Mouse (Mus musculus): Measurements from ENCODE around the gene Hras. TPM values are rescaled to one million over a fixed set of nuclear protein-coding genes. Genes with fewer than 3 reads are reported as not detected.

The Hras gene
- total RNA-seq, 4 experiments from 2014 or later: 181 to 211 (median 191) TPM

DNA sequence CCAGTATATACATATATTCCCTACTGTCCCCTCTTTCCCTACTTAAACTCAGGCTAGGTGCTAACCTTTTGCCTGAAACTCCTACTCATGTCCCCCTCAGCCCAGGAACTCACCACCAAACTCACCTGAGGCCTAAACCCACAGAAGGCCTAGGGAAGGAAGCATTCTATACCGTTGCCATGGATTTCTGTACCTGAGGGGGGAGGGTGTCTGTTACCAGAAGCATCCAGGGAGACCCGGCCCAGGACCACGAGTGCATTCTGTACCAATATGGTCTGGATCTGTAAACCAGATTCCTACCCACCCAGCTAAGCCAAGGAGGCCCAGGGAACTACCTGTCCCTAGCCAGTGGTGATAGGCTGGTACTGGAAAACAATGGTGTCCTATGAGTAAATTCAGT lies 20.5 kb upstream of the Hras start:
- no peak for DNase-seq (ENCODE audit: low spot score in 2 of 2)

DNA sequence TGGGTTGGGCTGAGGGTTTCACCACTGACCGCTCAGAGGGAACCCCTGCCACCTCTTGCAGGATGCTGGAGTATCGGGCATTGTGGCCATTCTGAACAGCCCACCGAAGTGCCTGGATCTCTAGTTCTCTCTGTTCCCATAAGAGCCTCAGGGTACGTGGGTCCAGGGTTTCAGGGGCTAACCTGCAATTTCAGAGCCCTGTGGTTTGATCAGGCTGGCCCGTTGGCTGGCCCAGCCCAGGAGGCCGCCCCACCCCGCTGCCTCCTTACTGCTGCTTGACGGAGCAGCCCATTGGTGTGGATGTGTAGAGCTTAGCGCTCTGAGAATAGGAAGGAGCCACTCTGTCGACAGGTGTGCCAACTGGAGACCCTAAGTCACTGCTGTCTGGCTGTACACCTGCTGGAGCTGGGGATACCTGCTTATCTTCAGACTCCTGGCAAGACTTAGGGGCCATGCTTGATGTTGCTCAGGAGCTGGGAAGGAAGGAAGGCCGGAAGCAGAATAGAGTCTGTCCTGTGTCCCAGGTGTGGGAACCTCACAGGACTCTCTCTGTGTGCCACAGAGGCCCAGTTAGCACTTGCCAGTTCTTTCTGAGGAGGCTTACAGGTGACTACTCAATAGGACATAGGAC lies 19.9 kb upstream of the Hras start, which contains the start of gene Lmntd2:
Lmntd2 (minus strand) TSS at position 476 of the 631 bp plus-strand sequence.
- DNase-seq (ENCODE audit: low spot score in 2 of 2): no peak

DNA sequence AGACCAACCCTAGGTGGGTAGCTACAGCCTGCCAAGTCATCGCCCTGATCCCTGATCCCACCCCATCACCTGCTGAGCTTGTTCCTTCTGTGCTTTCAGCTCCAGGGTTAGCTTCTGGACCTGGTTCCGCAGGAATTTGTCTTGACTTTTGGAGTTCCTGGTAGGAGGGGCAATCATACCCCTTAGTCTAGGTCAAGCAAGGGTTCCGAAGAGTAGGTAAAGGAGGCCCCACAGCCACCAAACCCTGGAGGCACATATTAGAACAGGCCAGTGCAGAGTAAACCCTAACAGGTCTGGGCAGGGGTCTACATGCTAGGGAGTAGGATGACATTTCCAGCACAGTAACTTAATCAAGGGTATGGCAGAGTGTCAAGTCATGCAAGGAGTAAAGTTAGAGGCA lies 19.3 kb upstream of the Hras start:
- no peak for DNase-seq (ENCODE audit: low spot score in 2 of 2)

DNA sequence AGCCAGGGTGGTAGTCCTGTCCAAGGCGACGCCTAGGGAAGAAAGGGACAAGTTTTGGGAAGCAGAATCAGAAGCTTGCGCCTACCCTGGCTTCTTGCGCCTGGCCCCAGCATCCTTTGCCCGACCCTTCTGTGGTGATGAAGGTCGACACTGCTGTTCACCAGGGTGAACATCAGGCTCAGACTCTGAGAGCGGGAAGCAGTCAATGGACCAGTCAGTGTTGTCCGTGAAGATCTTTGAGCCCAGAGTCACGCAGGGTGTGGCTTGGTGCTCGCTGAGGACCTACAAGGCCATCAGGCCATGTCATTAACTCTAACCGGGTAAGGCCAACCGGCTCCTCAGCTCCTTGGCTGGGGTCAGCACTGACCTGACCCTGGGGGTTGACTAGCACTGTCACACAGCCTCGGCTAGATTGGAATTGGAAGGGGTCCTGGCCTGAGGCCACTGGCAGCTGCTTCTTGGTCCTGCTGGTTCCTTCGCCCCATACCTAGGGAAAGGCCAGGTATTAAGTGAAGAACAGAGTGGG lies 16.9 kb upstream of the Hras start:
- no peak for DNase-seq (ENCODE audit: low spot score in 2 of 2)

DNA sequence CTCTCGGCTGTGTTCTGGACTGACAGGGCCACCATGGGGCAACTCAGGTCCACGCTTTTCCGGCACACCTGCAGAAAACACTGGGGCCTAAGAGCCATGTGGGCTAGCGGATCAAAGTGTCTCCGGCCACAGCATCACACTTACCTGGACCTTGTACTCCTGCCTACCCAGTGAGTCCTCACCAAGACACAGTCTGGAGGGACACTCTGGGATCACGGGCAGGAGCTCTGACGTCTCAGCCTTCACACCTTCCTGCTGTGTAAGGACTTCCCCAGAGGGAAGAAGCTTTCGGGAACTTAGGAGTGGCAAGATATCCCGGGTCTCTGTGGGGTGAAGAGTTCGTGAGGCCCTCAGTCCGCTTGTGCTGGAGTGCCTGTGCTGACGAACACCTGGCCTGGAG lies 16.3 kb upstream of the Hras start:
- no peak for DNase-seq (ENCODE audit: low spot score in 2 of 2)

DNA sequence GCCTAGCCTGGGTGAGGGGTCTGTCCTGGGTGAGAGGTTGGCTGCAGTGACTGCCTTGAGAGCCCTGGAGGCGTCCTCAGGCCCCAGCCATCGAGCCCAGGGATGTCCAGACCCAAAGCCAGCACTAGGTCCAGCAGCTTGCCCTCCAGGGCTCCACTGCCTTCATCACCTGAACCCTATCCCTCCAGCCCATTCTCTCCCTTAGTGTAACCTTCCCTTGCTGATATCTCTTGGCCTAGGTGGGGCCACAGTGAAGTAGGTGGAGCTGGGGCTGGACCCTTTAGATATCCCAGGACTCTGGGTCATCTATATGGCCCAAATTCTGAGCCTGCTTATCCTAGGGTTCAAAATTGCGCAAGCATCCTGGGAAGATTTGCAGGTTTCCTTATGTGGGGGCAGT lies 15.7 kb upstream of the Hras start:
- no peak for DNase-seq (ENCODE audit: low spot score in 2 of 2)

DNA sequence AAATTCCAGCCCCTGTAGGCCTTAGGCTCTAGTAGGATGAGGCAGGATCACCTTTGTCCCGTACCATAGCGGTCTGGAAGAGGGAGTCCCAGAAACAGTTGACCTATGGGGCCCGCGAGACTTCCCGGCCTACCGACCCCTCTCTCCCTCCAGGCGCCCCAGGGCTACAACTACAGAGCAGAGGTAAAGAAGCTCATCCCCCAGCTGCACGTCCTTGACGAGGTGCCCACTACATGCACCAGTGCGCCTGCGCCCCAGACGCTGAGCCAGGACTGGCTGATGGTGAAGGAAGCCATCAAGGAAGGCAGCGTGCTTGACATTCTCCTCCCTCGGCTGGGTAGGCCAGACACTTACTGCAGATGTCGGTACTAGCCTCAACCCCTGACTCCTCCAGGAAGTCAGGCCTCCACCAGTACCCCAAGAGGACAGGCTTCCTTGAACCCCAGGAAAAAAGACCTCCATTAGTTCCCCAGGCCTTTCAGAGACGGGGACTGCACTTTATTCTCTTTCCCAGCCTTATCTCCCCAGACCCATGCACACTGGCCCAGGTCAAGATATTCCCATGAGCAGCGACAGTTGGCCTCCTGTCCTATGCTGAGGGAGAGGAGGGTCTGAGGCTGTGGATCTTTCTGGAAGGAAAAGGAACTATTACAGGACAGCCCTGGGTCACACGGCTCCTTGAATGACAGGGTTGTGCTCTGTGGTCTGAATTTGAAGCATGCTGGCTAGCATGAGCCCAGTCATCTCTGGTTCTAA lies 12.6 kb upstream of the Hras start:
- DNase-seq (ENCODE audit: low spot score in 2 of 2): no peak

DNA sequence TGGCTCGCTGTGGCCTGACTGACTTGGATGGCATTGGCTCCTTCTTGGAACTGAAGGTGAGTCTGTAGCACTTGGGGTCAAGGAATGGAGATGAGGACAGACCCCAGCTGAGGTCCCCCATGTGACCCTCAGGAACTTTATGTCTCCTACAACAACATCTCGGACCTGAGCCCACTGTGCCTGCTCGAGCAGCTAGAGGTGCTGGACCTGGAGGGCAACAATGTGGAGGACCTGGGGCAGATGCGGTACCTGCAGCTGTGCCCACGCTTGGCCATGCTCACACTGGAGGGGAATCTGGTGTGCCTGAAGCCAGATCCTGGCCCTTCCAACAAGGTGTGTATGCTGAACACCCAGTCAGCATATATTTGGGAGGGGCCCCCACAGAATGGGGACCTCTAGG lies 11.7 kb upstream of the Hras start:
- no peak for DNase-seq (ENCODE audit: low spot score in 2 of 2)

DNA sequence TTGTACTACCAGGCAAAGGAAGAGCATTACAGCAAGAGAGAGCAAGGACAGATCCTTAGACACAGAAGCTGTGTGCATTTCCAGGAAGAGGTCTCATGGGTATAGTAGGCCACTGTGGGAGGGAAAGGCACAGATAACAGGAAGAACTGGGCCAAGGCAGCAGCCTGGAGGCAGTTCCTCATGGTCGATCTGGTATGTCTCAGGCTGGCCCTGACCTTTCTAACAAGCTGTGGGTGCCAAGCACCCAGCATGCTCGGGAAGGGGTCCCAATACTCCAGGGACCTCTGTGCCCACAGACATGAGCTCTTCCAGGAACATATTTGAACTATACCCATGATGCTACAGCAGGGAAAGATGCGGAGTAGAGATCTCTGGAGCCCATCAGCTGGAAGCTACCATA lies 10.7 kb upstream of the Hras start:
- no peak for DNase-seq (ENCODE audit: low spot score in 2 of 2)

DNA sequence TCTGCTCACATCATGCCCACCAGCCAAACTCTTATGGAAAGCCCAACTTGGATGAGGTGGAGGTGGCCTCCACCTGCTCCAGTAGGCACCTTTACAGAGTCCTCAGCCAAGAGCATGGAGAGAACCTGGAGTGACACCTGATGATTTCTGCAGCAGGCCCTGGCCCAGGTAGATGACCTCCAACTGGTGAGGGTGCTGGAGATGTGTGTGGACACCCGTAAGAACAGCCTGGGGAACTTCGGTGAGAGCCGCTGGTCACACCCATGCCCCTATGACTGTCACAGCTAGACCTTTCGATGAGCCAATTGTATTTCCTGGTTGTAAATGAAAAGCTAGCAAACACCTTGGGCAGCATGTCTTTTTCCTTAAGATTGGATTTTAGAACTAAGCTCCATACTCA lies 4.3 kb upstream of the Hras start:
- DNase-seq (ENCODE audit: low spot score in 2 of 2): no peak

DNA sequence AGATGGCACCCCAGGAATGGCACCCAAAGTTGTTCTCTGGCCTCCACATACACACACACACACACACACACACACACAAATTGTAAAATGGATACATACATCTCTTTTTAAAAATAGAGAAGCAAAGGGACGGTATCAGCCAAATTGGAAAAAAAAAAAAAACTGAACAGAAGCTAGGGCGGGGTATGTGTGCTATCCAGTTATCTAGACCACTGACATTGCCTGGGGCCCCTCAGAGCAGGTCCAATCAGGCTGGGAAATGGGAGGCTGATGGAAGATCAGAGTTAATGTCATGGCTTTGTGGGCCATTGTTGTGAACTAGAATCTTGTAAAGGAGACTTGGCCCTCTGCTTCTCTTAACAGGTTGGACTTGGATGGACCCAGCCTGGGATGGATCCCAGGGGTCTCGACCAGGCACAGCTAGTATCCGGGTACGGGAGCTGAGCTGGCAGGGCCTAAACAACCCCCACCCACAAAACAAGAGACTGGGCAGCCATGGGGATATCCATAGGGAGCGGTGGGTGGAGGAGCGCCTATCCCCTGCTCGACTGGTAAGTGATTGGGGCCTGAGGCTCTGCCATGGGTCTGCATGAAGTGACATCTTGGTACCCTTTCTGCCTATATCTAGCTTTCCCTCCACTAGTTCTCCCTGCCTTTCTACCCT lies 2.9 kb upstream of the Hras start:
- DNase-seq (ENCODE audit: low spot score in 2 of 2): no peak

DNA sequence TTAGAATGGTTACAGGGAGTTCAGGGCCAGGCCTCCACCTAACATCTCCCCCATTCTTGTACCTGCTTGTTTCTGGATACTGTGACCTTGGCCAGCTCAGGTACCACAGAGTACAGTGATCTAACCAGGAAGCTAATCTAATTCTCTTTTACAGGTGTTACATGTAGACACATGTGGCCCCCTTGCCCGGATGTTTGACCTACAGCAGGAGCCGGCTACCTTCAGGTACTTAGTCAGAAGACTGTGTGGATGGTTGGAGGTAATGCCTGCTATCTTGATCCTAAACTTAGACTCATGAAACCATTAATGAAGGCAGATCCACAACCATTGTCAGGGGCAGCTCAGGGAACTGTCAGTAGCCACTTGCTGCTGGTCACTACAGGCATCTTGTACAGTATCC lies 1.9 kb upstream of the Hras start:
- DNase-seq (ENCODE audit: low spot score in 2 of 2): no peak

DNA sequence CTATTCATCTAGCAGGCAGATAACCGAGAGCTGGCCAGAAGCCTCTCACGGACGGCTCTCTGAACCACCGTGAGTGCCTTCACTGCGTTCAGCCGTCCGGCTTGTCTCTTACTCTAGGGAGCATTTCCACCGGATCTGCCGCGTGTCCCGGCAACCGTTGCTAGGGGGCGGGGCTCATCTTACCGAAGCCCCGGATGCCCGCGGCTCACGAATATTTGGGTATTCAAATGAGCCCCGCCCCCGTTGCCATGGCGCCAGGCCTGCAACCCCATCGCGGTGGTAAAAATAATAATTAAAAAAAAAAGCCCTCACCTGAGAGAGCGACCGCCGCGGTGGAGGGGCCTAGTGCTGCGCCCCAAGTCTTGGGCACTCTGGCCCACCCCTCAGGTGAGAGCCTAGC lies 1.0 kb upstream of the Hras start:
- DNase-seq (ENCODE audit: low spot score in 2 of 2): peak; percentile 80 to 83

DNA sequence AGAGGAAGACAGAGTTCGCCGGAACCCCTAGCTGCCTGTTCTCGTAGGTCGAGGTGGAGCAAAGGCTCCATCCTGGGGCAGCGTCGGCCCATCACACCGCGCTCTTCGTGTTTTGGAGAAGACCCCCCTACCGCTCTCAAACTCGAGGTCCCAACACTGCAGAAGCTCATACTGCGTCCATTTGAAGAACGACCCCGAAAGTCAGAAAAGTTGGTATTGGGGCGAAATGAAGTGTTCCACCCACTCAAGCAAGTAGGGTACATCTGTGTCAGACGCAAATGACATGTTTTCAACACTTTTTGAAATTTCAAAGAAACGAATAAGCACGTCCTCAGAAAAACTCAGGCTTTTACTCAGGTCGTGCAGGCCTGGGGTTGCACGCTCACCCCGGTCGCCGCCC lies 604 bp upstream of the Hras start:
- DNase-seq (ENCODE audit: low spot score in 2 of 2): no peak

DNA sequence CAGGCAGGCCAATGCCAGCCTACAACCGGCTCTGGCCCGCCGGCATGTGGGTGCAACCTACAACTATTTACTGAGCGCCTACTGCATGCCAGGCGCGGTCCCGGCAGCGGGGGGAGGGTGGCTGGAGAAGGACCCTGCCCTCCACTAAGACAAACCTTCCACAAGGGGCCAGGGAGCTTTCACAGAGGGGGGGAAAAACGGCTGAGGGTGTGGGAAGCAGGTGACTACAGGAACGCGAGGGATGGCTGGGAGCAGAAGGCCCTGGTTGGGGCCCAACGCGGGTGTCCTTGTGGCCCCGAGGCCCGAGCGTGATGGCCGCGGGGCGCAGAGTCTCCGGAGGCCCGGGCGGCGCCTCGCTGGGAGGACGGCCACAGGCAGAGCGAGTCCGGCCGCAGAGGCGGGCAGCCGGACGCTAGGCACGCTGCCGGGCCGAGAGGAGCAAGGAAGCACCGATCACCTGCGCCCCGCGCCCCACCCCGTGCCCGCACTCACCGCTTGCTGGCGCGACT lies 403 bp downstream of the Hras start:
- DNase-seq (ENCODE audit: low spot score in 2 of 2): no peak

DNA sequence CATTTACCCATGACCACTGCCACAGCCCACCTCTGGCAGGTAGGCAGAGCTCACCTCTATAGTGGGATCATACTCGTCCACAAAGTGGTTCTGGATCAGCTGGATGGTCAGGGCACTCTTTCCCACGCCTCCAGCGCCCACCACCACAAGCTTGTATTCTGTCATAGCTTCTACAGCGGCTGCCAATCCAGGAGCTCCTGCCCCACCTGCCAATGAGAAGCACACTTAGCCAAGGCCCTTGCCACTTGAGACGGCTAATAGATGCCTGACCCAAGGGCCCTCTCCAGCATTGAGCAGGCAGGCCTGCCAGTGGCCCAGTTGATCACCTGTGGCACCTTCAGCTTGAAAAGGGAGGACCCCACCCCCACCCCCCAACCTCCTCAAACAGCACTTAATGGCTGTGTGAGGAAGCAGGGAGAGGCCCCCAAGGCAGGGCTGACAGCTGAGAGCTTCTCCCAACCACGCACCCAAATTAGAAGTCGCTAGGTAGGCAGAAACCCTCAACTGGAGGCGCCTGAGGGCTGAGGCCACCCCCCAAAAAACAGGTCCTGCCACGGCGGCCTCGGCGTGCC lies 943 bp downstream of the Hras start:
- DNase-seq (ENCODE audit: low spot score in 2 of 2): no peak

DNA sequence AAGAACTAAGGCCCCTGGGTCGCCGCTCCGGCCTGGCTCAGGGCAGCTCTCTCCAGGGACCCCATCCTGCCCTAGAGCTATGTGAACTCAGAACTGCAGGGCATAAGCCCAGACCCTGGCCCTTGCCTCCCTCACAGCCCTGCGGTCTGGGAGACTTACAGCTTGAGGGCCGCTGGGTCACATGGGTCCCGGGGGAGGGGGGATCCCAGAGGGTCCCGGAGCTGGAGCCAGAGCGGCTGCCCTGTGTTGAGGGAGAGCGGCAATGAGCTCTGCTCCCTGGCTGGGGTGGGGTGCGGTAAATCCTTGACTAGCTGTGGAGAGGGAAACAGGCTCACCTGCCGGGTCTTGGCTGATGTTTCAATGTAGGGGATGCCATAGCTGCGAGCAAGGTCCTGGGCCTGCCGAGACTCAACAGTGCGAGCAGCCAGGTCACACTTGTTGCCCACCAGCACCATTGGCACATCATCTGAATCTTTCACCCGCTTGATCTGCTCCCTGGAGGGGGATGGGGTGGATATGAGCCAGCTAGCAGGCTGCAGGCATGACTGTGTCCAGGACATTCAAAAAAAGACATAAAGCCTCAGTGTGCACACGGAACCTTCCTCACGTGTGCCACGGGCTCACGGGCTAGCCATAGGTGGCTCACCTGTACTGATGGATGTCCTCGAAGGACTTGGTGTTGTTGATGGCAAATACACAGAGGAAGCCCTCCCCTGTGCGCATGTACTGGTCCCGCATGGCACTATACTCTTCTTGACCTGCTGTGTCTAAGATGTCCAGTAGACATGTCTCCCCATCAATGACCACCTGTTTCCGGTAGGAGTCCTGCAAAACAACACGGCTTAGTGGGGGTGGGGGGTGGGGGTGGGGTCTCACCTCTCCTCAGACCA lies 1.8 kb downstream of the Hras start:
- no peak for DNase-seq (ENCODE audit: low spot score in 2 of 2)

DNA sequence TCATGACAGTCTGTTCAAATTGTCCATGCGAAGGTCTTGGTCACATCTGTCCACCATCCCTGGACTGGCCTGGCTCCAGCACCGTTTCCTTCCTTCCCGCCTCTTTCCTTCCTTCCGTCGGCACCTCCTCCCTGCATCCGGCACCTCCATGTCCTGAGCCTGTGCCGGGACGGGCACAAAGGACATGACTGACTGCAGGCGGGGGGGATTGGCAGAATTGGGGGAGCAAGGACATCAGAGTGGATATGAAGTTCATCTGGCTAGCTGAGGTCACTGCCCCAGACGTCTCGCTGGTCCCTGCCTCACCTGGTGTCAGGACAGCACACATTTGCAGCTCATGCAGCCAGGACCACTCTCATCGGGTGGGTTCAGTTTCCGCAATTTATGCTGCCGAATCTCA lies 2.8 kb downstream of the Hras start:
- no peak for DNase-seq (ENCODE audit: low spot score in 2 of 2)

DNA sequence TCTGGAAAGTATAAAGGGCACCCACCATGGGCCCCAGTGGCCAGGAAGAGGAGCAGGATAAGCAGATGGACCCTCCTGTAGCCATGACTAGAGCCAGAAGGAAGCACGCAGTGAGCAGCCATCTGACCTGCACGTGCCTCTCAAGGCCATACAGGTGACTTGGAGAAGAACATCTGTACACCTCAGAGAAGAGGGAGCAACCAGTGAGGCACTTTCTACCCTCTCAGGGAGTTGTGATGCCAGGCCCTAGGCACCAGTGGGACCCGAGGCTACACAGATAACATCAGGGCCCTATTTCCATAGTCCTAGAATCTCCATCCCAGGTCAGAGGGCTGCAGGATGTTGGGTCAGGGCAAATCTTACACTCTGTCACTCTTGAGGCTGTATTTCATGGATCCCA lies 3.6 kb downstream of the Hras start:
- DNase-seq (ENCODE audit: low spot score in 2 of 2): no peak

DNA sequence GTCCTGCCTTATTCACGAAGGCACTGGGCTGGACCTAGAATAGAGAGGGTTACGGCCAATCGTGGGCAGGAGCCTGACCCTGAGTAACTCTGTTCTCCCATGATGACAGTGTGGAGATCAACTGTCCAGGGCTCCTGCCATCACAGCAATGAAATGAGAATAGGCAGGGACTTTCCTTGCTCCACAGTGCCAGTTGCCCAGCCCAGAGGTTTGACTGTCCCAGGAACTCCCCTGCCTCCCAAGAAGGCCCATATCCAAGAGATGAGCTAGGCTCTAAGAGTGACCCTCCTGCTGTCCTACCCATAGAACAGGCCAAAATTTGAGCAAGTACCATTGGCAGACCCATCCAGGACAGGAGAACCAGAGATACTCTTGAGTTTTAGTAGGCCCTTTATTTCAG lies 5.1 kb downstream of the Hras start:
- no peak for DNase-seq (ENCODE audit: low spot score in 2 of 2)

DNA sequence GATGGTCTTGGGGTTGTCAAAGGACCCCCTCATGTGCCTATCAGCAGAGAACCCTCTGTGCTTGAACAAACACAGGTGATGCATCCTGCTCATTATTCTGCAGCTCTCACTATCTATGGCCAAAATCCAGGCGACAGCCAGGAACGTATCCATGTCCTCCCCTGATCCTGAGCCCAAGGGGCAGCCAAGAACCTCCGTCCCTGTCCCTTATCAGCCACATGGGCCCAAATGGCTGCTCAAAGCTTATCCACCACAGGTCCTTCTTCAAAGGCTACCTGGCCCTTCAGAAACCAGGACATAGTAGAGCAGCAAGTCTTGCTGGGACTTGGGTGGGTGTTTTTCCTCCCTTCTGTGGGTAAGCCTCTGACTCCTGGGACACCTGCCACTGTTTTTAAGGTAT lies 5.6 kb downstream of the Hras start:
- no peak for DNase-seq (ENCODE audit: low spot score in 2 of 2)
